Mouse (Mus musculus): ENCODE measurements around the gene Hist1h2bb. TPM values are rescaled to one million over a fixed set of nuclear protein-coding genes. Genes with fewer than 3 reads are reported as not detected.
A peak's percentile ranks its signal among the peaks of the same experiment; 100 is the strongest.
"Not testable (repeated sequence)": the region's sequence is repeated elsewhere in the genome, so short reads cannot be mapped to it uniquely, and the experiment has no call there.

The Hist1h2bb gene
- polyA plus RNA-seq, 1 experiment from 2014 or later = 3.8 TPM

DNA sequence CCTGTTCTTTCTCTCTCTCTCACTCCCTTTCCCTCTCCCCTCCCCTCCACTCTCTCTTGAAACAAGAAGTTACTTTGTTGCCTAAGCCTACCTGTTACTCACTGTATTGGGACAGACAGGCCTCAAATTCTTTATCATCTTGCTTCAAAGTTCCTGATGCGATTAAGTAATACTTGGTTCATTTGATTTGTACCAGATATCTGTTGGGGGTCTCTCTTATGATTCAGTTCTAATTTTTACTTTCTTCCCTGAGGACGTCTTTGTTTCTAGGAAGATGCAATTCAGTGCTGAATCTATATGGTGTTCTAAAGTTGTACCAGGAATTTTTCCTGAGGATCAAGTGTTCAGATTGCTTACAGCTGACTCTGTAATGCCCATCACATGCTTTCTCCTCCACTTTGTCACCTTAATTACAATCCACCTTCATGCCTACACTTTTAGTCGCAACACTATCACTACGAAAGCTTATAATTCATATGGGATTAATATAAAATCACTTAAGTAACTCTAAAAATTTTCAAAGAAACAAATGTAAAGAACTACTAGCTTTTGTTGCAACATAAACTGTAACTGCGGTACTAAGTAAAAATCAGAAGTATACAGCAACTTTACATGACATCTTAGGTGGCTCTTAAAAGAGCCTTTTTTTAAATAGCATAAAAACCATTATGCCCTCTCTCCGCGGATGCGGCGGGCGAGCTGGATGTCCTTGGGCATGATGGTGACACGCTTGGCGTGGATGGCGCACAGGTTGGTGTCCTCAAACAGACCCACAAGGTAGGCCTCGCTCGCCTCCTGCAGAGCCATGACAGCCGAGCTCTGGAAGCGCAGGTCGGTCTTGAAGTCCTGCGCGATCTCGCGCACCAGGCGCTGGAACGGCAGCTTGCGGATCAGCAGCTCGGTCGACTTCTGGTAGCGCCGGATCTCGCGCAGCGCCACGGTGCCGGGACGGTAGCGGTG is 1.8 kb upstream of the Hist1h2bb start:
- under 1% methylated on average over 23 of the region's 36 CpGs for WGBS
- Histone ChIP-seq H3K36me3 (no peaks in the 10 kb centered on the region), H3K9me3 (replicated peaks) (no peaks in the 10 kb centered on the region), H3K4me2 (peak overlapping the region; percentile 66), H3K27me3 (no peaks in the 10 kb centered on the region), H3K27ac (peak overlapping the region; percentile 100), H3K4me1 (peaks cover 32% of the 10 kb centered on the region), H3K9ac (peak overlapping the region; percentile 61), H3K4me3 (replicated peaks) (peak overlapping the region; percentile 52)
- ATAC-seq (replicated peaks; ENCODE audit: low FRiP score) = no peak

DNA sequence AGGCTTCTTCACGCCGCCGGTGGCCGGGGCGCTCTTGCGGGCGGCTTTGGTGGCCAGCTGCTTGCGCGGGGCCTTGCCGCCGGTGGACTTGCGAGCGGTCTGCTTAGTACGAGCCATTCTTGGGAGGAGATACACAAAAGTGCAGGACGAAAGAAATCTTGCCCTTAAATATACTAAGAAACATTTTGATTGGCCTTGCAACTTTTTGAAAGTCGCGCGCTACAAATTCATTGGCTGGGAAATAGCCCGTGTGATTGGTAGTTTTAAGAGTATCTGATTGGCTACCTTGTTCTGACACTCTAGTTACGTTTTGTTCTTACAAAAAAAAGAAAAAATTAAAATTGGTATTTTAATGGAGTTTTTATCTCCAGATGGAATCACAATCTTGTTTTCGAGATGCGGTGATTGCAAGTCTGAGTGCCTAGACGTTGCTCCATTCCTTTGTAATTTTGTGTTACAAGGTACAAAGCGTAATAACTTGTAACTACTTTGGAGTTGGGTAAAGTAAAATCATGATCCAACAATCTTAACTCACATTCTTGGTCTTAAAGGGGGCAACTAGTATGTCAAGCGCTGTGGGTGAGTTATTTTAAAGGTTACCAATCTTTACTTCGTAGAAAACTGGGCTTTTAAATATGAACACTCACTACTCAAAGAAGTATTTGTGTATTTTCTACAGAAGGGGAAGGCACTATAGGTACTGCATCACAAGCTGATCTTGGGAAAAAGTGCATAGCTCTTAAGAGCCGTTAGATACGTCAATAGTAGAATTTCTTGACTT is 963 bp upstream of the Hist1h2bb start, which contains the start of gene Hist1h3c:
Gene Hist1h3c, minus strand, starts transcription at position 222 of the 781 bp plus-strand sequence.
- Histone ChIP-seq H3K9me3 (replicated peaks) (no peaks in the 10 kb centered on the region), H3K4me1 (peaks cover 28% of the 10 kb centered on the region), H3K27me3 (no peaks in the 10 kb centered on the region), H3K4me3 (replicated peaks) (peak within 1 kb of the TSS; percentile 52), H3K4me2 (peak within 1 kb of the TSS; percentile 66), H3K27ac (peak within 1 kb of the TSS; percentile 100), H3K36me3 (no peaks in the 10 kb centered on the region), H3K9ac (peak within 1 kb of the TSS; percentile 61)
- ATAC-seq (replicated peaks; ENCODE audit: low FRiP score) = peak; percentile 80
- 1% methylated on average over 25 of the region's 28 CpGs for WGBS

DNA sequence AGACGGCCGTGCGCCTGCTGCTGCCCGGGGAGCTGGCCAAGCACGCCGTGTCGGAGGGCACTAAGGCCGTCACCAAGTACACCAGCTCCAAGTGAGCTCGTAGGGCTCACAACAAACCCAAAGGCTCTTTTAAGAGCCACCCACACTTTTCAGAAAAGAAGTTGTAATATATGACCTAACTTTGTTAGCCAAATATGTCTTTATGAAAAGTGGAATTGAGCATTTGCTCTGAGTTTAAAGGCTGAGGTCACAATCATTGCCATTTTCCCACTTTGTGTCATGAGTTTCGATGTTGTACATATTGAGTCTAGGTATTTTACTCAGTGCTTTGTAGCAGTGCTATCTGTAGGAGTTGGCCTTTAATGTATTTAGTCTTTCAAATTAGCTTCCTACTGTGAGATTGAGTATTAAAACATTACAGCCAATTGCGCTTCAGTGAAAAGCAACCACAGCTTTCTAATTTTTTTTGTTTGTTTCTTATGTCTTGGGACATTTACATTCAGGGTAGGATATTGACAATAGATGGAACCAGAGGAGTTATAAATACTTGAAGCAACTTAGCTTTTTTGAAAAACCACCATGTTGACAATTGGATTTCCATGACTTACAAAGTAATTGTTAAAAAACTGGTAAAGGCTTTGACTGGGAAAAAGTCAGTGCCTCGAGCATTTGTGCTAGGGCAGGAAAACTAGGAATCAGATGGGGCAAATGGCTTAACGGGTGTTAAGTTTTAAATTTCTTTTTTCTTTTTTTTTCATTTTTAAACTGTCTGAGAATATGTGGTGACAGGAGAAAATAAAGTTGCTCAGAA is 752 bp downstream of the Hist1h2bb start:
- H3K4me1 ChIP-seq = peaks cover 20% of the 10 kb centered on the region
- no peaks in the 10 kb centered on the region for H3K27me3 ChIP-seq
- H3K4me2 ChIP-seq = peak overlapping the region; percentile 59
- WGBS = 5% methylated on average over 13 of the region's 13 CpGs
- no peaks in the 10 kb centered on the region for H3K36me3 ChIP-seq
- ATAC-seq (replicated peaks; ENCODE audit: low FRiP score) = peak; percentile 1; the same call in 1 of the 2 replicates
- peak overlapping the region; percentile 60 for H3K9ac ChIP-seq
- H3K9me3 ChIP-seq (replicated peaks) = no peaks in the 10 kb centered on the region
- H3K27ac ChIP-seq = peak overlapping the region; percentile 100
- peak overlapping the region; percentile 52 for H3K4me3 ChIP-seq (replicated peaks)

GRCm38 (mm10) chr13:23747892-23748288 is 1.4 kb downstream of the Hist1h2bb start:
- Histone ChIP-seq H3K9ac (no peak overlapping the region; the same call in 1 of the 2 replicates), H3K4me3 (replicated peaks) (0 out of 2 replicates have a peak overlapping the region, but pooled peaks have one; percentile 52), H3K36me3 (no peaks in the 10 kb centered on the region), H3K9me3 (replicated peaks) (no peaks in the 10 kb centered on the region), H3K27ac (peak overlapping the region; percentile 100), H3K27me3 (no peaks in the 10 kb centered on the region), H3K4me1 (peaks cover 20% of the 10 kb centered on the region), H3K4me2 (peak overlapping the region; percentile 59)
- ATAC-seq (replicated peaks; ENCODE audit: low FRiP score) = no peak
- 9% methylated on average over 4 of the region's 4 CpGs for WGBS

GRCm38 (mm10) chr13:23749563-23750121 is 3.1 kb downstream of the Hist1h2bb start:
- no peak overlapping the region for H3K9ac ChIP-seq
- peak overlapping the region; percentile 89 for H3K27ac ChIP-seq
- H3K4me1 ChIP-seq = peaks cover 17% of the 10 kb centered on the region
- H3K27me3 ChIP-seq = no peaks in the 10 kb centered on the region
- no peaks in the 10 kb centered on the region for H3K9me3 ChIP-seq (replicated peaks)
- ATAC-seq (replicated peaks; ENCODE audit: low FRiP score) = no peak
- no peaks in the 10 kb centered on the region for H3K36me3 ChIP-seq
- no peak overlapping the region for H3K4me2 ChIP-seq
- 92% methylated on average over 5 of the region's 5 CpGs for WGBS
- H3K4me3 ChIP-seq (replicated peaks) = no peak overlapping the region

DNA sequence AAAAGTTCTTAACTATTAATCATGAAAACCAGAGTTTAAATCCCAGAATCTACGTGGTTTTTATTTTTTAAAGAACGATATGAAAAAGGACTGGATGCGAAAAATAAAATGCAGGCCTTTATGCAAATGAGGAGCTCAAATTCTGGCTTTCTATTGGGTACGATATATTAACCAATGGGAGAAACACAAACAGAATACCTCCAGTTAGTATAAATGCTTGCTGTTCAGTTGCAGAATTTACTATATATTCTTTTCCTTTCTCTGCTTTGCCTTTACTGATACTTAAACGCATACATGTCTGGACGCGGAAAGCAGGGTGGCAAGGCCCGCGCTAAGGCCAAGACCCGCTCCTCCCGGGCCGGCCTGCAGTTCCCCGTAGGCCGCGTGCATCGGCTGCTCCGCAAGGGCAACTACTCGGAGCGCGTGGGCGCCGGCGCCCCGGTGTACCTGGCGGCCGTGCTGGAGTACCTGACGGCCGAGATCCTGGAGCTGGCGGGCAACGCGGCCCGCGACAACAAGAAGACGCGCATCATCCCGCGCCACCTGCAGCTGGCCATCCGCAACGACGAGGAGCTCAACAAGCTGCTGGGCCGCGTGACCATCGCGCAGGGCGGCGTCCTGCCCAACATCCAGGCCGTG is 4.4 kb downstream of the Hist1h2bb start, which contains the start of gene Hist1h2ab:
Gene Hist1h2ab, plus strand, starts transcription at position 288 of the 639 bp plus-strand sequence.
- Histone ChIP-seq H3K4me3 (replicated peaks) (peak within 1 kb of the TSS; percentile 47), H3K4me1 (peaks cover 17% of the 10 kb centered on the region), H3K4me2 (peak within 1 kb of the TSS; percentile 62), H3K27ac (peak within 1 kb of the TSS; percentile 98), H3K9ac (peak within 1 kb of the TSS; percentile 50)
- not testable (repeated sequence) for H3K27me3 ChIP-seq; H3K36me3 ChIP-seq; H3K9me3 ChIP-seq (replicated peaks)
- WGBS = under 1% methylated on average over 33 of the region's 47 CpGs
- ATAC-seq (replicated peaks; ENCODE audit: low FRiP score) = peak; percentile 54

DNA sequence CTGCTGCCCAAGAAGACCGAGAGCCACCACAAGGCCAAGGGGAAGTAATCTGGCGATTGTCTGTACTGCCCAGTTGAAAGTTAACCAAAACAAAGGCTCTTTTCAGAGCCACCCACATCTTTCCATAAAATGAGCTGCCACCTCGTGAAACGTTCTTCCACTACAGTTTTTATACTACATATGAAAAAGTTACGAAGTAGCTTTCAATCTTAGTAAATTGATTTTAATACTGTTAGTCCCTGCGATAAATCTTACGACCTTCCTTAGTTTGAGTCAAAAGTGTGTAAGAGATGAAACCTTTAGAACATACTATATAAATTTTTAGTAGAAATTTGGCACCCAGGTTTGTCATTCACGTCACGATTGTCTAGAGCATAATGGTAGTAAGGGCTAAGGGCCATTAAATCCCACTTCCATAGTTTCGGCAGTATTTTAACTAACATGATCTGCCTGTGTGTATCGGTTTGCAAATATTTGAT is 5.0 kb downstream of the Hist1h2bb start:
- Histone ChIP-seq H3K4me1 (peaks cover 17% of the 10 kb centered on the region), H3K4me3 (replicated peaks) (peak overlapping the region; percentile 47), H3K36me3 (no peaks in the 10 kb centered on the region), H3K27ac (peak overlapping the region; percentile 98), H3K9ac (peak overlapping the region; percentile 50), H3K27me3 (no peaks in the 10 kb centered on the region), H3K4me2 (peak overlapping the region; percentile 62), H3K9me3 (replicated peaks) (no peaks in the 10 kb centered on the region)
- ATAC-seq (replicated peaks; ENCODE audit: low FRiP score) = no peak
- WGBS = under 1% methylated on average over 11 of the region's 11 CpGs

DNA sequence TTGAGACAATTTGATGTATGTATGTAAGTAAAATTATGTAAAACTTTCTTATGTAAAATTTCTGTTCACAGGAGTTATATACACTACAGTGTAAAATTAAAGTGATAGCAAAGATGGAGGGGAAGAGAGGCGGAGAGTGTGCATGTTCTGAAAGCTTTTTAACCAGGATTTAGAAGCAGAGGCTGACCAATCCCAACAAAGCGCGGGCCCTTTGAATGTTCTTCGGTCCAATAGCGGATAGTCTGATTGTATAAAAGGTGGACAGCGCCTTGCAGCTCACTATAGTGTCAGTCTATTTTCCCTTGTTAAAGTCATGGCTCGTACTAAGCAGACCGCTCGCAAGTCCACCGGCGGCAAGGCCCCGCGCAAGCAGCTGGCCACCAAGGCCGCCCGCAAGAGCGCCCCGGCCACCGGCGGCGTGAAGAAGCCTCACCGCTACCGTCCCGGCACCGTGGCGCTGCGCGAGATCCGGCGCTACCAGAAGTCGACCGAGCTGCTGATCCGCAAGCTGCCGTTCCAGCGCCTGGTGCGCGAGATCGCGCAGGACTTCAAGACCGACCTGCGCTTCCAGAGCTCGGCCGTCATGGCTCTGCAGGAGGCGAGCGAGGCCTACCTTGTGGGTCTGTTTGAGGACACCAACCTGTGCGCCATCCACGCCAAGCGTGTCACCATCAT is 5.7 kb downstream of the Hist1h2bb start, which contains the start of gene Hist1h3b:
Gene Hist1h3b, plus strand, starts transcription at position 201 of the 675 bp plus-strand sequence.
- under 1% methylated on average over 19 of the region's 47 CpGs for WGBS
- not testable (repeated sequence) for H3K27me3 ChIP-seq; H3K9me3 ChIP-seq (replicated peaks); H3K36me3 ChIP-seq
- Histone ChIP-seq H3K9ac (peak within 1 kb of the TSS; percentile 50), H3K27ac (peak within 1 kb of the TSS; percentile 98), H3K4me1 (peaks cover 15% of the 10 kb centered on the region), H3K4me2 (peak within 1 kb of the TSS; percentile 62), H3K4me3 (replicated peaks) (peak within 1 kb of the TSS; percentile 47)
- ATAC-seq (replicated peaks; ENCODE audit: low FRiP score) = peak; percentile 92

GRCm38 (mm10) chr13:23752742-23753172 is 6.2 kb downstream of the Hist1h2bb start:
- no peaks in the 10 kb centered on the region for H3K27me3 ChIP-seq
- peaks cover 14% of the 10 kb centered on the region for H3K4me1 ChIP-seq
- H3K9me3 ChIP-seq (replicated peaks) = no peaks in the 10 kb centered on the region
- peak overlapping the region; percentile 90 for H3K27ac ChIP-seq
- peak overlapping the region; percentile 41 for H3K9ac ChIP-seq
- no peak for ATAC-seq (replicated peaks; ENCODE audit: low FRiP score)
- peak overlapping the region; percentile 57 for H3K4me2 ChIP-seq
- 4% methylated on average over 6 of the region's 6 CpGs for WGBS
- peak overlapping the region; percentile 44 for H3K4me3 ChIP-seq (replicated peaks)
- no peaks in the 10 kb centered on the region for H3K36me3 ChIP-seq

Data from kidney, embryonic 15.5 days (tissue).